Mouse (Mus musculus): ENCODE results near the gene Stab2. TPM values are rescaled to one million over a fixed set of nuclear protein-coding genes. Genes with fewer than 3 reads are reported as not detected.

The Stab2 gene
- polyA plus RNA-seq, 1 experiment from 2014 or later, result 0.32 TPM

DNA sequence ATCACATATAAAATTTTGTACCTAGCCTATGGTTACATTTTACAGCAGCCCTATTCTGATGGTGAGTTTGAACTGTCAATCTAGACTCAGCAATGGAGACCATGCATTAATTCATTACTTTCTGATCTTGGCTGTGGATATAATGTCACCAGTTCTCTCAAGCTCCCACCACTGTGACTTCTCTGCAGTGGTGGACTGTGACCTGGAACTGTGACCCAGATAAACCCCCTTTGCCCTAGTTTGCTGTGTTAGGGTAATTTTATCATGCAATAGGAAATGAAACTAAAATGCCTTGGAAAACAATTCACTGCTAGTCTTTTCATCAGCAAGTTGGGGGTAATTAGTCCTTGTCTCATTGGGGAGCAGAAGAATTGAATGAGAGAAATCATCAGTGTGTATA lies 126.4 kb downstream of the Stab2 start:
- no peak overlapping the region for H3K4me3 ChIP-seq
- H3K36me3 ChIP-seq, result no peaks in the 10 kb centered on the region
- H3K27me3 ChIP-seq, result no peaks in the 10 kb centered on the region
- H3K27ac ChIP-seq, result no peak overlapping the region
- H3K4me2 ChIP-seq (replicated peaks), result no peak overlapping the region
- no peak overlapping the region for H3K9ac ChIP-seq
- H3K4me1 ChIP-seq, result no peaks in the 10 kb centered on the region
- no peaks in the 10 kb centered on the region for H3K9me3 ChIP-seq
- ATAC-seq (ENCODE audit: low FRiP score, low read depth), result no peak

DNA sequence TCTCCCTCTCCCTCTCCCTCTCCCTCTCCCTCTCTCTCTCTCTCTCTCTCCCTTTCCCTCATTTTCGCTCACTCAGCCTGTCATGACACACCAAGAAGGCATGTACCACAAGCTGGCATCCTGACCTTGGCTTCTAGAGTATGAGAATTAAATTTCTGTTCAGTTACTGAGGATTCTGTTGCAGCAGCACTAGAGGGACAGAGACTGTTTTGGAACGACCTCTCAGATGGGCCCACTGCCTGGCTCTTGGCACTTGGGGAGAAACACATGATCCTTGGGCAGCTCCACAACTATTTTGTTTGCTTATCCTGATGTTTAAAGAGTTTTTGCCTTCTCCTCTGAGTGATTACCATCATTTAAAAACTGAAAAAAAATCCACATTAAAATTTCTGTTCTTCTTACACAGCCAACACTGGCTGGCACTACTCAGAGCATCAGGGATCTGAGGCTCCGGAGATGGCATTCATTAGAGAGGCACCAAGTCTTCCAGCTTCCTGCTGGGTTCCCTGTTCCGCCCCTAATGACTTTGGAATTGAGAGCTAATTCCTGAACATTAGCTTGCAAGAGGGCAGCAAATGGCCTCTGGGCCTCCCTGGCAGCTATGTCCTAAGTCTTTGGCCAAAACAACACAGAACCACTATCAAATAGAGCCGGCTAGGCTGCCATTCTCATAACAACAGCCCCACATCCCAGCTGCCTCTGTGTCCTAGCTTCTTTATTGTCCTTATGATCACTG lies 127.6 kb downstream of the Stab2 start:
- Histone ChIP-seq H3K27ac (no peak overlapping the region), H3K4me2 (replicated peaks) (no peak overlapping the region), H3K36me3 (no peaks in the 10 kb centered on the region), H3K4me3 (no peak overlapping the region), H3K4me1 (no peaks in the 10 kb centered on the region), H3K9me3 (no peaks in the 10 kb centered on the region), H3K9ac (no peak overlapping the region), H3K27me3 (no peaks in the 10 kb centered on the region)
- 37% methylated on average over 5 of the region's 5 CpGs for WGBS
- no peak for ATAC-seq (ENCODE audit: low FRiP score, low read depth)

DNA sequence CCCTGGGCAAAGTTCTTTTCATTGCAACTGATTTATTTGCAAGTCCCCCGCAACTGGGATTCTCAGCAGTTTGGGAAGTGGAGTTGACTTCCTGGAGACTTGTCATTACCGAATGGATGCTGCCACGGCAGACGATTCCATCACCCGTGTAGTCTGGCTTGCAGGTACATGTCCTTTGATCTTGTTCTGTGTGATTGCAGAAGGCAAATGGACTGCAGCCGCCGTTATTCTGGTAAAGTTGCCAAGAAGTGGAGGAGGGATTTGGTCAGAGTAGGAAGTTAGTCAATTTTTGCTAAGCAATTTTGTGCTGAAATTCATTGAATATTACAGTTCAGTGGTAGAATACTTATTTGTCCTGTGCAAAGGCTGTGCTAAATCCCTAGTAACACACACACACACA lies 129.1 kb downstream of the Stab2 start:
- H3K9ac ChIP-seq, result no peak overlapping the region
- no peaks in the 10 kb centered on the region for H3K9me3 ChIP-seq
- no peaks in the 10 kb centered on the region for H3K4me1 ChIP-seq
- H3K4me2 ChIP-seq (replicated peaks), result no peak overlapping the region
- no peak for ATAC-seq (ENCODE audit: low FRiP score, low read depth)
- H3K27me3 ChIP-seq, result no peaks in the 10 kb centered on the region
- H3K36me3 ChIP-seq, result no peaks in the 10 kb centered on the region
- H3K27ac ChIP-seq, result no peak overlapping the region
- no peak overlapping the region for H3K4me3 ChIP-seq
- 58% methylated on average over 7 of the region's 7 CpGs for WGBS

DNA sequence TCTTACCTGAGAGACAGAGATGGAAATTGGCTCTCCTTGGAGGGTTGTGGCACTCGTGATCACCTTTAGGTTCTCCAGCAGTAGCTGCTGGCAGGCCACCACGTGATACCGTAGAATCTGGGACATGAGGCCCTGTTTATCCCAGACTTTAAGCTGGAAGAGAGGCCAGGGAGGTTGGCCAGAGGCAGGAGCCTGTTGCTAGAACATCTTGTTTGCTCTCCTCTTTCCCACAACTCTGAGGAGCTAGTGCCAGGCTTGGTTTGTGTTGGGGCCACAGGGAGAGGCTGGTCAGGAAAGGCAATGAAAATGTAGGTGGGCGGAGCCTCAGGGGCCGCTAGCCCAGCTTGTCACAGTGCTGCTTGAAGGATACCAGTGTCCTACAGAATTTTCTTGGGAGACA lies 135.2 kb downstream of the Stab2 start:
- no peak overlapping the region for H3K4me2 ChIP-seq (replicated peaks)
- H3K9me3 ChIP-seq, result no peaks in the 10 kb centered on the region
- H3K27ac ChIP-seq, result no peak overlapping the region
- WGBS, result 58% methylated on average over 5 of the region's 5 CpGs
- H3K36me3 ChIP-seq, result no peaks in the 10 kb centered on the region
- no peak overlapping the region for H3K9ac ChIP-seq
- no peaks in the 10 kb centered on the region for H3K27me3 ChIP-seq
- no peak for ATAC-seq (ENCODE audit: low FRiP score, low read depth)
- H3K4me3 ChIP-seq, result no peak overlapping the region
- H3K4me1 ChIP-seq, result no peaks in the 10 kb centered on the region

DNA sequence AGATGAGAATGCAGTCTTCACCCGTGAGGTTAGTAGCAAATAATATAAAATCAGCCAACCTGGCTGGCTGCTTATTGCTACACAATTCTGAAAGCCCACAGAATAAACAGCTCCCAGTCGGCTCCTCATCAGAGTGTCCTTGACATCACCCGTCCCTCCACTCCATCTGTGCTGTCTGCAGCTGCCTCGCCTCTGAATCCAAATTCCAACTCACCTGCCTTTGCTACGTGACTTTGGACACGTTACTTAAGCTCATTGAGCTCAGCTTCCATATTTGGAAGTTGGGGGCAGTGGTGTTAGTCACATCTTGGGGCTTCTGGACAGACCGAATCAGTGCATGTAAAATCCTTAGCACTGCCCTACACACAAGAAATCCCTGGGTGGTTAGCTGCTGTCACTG lies 135.7 kb downstream of the Stab2 start:
- H3K27ac ChIP-seq, result no peak overlapping the region
- H3K4me1 ChIP-seq, result no peaks in the 10 kb centered on the region
- no peaks in the 10 kb centered on the region for H3K36me3 ChIP-seq
- ATAC-seq (ENCODE audit: low FRiP score, low read depth), result no peak
- H3K27me3 ChIP-seq, result no peaks in the 10 kb centered on the region
- no peak overlapping the region for H3K9ac ChIP-seq
- no peak overlapping the region for H3K4me3 ChIP-seq
- no peaks in the 10 kb centered on the region for H3K9me3 ChIP-seq
- H3K4me2 ChIP-seq (replicated peaks), result no peak overlapping the region
- WGBS, result 74% methylated on average over 7 of the region's 7 CpGs

DNA sequence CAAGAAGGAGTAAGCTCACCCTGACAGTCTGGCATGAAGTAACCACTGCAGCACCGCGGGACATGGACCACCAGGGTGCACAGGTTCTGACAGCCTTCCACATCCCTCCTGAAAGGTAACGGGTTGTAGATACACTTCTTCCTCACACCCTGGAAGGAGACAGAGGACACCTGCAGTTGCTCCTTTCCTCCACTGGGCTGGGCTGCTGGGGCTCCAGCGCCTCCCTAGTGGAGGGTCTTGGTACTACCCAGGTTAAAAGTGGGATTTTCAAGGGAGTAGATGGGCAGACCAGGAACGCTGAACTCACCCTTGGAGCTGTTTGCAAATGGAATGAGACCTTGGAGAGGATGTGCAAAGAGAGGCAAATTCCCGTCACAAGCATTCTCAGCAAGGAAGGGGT lies 144.4 kb downstream of the Stab2 start:
- peaks cover under 1% of the 10 kb centered on the region; the same call in 1 of the 2 replicates for H3K27me3 ChIP-seq
- H3K4me3 ChIP-seq, result no peak overlapping the region
- no peak for ATAC-seq (ENCODE audit: low FRiP score, low read depth)
- H3K27ac ChIP-seq, result no peak overlapping the region
- H3K4me2 ChIP-seq (replicated peaks), result no peak overlapping the region
- H3K9ac ChIP-seq, result no peak overlapping the region
- no peaks in the 10 kb centered on the region for H3K9me3 ChIP-seq
- no peaks in the 10 kb centered on the region for H3K4me1 ChIP-seq
- no peaks in the 10 kb centered on the region for H3K36me3 ChIP-seq
- WGBS, result 79% methylated on average over 6 of the region's 6 CpGs

DNA sequence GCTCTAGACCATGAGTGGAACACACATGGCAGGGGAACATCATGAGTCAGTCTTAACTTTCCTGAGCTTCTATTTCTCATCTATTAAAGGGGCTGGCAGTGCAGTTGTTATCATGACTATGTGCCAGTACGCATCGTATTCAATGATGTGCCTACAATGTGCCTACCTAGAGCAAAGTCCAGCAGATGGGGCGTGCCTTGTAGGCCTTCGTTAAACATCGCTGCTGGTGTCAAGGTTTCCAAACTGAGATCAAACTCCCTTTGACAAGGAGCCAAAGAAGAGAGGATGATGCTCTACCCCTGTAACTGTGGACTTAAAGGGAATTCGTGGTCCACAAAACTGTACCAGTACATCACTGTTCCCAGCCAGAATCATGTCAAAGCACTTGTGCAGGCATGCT lies 145.3 kb downstream of the Stab2 start:
- no peak for ATAC-seq (ENCODE audit: low FRiP score, low read depth)
- 89% methylated on average over 6 of the region's 6 CpGs for WGBS

DNA sequence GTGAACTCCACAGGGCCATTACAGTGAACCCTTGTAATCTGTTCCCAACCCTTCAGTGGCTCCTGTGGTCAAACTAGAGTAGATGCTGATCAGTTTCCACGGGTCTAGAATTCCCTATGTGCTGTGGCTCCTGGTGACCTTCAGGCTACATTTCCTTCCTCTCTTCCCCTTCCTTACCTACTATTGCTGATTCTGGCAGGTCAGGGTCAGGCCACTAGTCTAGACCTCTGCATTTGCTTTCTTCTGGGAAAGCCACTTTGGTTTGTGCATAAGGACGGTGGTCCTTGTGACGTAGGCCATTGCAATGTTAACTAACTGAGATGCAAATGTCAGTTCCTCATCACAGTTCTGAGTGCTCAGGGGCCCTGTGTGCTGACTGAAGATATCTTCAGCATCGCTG lies 147.4 kb downstream of the Stab2 start:
- Histone ChIP-seq H3K4me1 (no peaks in the 10 kb centered on the region), H3K36me3 (no peaks in the 10 kb centered on the region), H3K27ac (no peak overlapping the region), H3K27me3 (peaks cover 11% of the 10 kb centered on the region; the same call in 1 of the 2 replicates), H3K9ac (no peak overlapping the region), H3K4me3 (no peak overlapping the region), H3K9me3 (no peaks in the 10 kb centered on the region), H3K4me2 (replicated peaks) (no peak overlapping the region)
- 77% methylated on average over 4 of the region's 4 CpGs for WGBS
- ATAC-seq (ENCODE audit: low FRiP score, low read depth), result no peak

More for the DNA sequence above, 145.3 kb downstream of the Stab2 start:
- H3K9ac ChIP-seq, result no peak overlapping the region
- no peak overlapping the region for H3K4me2 ChIP-seq (replicated peaks)
- no peaks in the 10 kb centered on the region for H3K36me3 ChIP-seq
- H3K4me3 ChIP-seq, result no peak overlapping the region
- H3K27ac ChIP-seq, result no peak overlapping the region
- H3K4me1 ChIP-seq, result no peaks in the 10 kb centered on the region
- peaks cover 7% of the 10 kb centered on the region; the same call in 1 of the 2 replicates for H3K27me3 ChIP-seq
- H3K9me3 ChIP-seq, result no peaks in the 10 kb centered on the region

DNA sequence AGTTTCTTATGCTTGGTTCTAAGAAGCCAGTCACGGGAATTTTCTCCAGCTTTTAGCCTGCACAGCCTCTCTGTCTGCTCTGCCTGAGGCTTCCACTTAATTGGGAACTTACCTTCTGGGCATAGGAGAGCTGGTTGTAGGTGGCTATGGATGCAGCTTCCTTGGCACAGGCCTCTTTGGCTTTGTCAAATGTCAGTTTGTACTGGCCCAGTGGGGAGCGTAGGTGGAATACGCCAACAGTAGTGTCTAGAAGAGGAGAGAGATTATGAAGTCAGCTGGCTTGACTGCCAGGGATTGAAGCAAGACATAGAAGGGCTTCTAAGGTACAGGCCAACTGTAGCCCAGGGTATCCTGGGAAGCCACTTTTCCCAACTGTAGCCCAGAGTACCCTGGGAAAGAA lies 154.4 kb downstream of the Stab2 start:
- Histone ChIP-seq H3K27me3 (peaks cover 56% of the 10 kb centered on the region), H3K4me2 (replicated peaks) (no peak overlapping the region), H3K27ac (no peak overlapping the region), H3K4me3 (no peak overlapping the region), H3K36me3 (no peaks in the 10 kb centered on the region), H3K9me3 (no peaks in the 10 kb centered on the region), H3K4me1 (no peaks in the 10 kb centered on the region), H3K9ac (no peak overlapping the region)
- ATAC-seq (ENCODE audit: low FRiP score, low read depth), result no peak
- whole genome bisulfite sequencing, result 83% methylated on average over 3 of the region's 3 CpGs

DNA sequence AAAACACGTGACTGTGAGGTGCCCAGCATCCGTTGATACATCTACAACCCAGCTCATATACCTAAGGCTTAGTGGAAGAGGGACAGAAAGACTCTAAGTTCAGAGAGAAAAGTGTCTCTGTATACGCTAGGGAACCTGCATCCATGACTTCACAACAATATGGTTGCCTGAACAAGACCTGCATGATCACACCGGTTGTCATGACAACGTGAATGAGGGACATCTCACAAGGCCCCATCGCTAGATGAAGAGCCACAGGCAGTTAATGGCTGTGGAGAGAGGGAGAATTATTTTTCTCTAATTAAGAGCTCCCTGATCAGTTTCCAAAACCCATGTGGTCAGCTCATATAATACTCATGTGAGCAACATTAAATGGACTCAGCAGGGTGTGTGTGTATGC lies 155.7 kb downstream of the Stab2 start:
- Histone ChIP-seq H3K9me3 (no peaks in the 10 kb centered on the region), H3K4me2 (replicated peaks) (no peak overlapping the region), H3K27ac (no peak overlapping the region), H3K4me3 (no peak overlapping the region), H3K27me3 (peaks cover 58% of the 10 kb centered on the region), H3K4me1 (no peaks in the 10 kb centered on the region), H3K36me3 (no peaks in the 10 kb centered on the region), H3K9ac (no peak overlapping the region)
- WGBS, result 82% methylated on average over 6 of the region's 6 CpGs
- ATAC-seq (ENCODE audit: low FRiP score, low read depth), result no peak

DNA sequence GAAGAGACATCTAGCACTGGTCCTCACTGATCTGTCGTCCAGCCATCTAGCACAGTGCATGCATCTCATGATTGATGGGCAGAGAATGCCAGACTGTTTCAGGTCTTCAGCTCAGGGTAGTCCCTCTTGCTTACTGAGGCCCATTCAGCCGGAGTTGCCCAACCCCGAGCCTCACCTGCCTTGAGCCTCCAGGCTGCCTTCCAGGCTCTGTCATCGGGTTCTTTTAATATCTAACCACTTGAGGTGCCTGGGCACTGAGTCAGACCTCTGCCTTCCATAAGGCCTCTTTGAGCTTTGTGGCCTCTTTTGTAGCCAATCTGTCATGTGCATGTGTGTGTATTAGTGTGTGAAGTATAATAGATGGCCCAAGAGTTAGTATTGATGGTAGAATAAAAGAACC lies 158.3 kb downstream of the Stab2 start:
- ATAC-seq (ENCODE audit: low FRiP score, low read depth), result no peak

DNA sequence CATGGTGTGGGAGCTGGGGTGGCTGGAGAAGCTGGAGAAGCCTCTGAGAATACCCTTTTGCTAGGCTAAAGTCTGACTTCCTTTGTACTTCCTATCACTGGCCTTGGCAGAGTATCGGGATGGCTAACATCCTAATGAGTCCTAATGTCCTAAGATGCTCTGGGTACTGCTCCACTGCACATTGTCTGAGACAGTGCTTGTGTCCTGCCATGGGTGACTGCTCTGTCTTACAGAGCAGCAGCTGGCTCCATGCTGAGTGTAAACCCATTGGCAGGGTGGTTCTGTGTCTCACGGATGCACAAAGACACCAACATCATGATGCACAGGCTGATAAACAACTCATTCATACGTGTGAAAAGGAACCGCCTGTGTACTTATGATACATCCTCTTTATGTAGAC lies 158.7 kb downstream of the Stab2 start:
- WGBS, result 83% methylated on average over 4 of the region's 4 CpGs
- Histone ChIP-seq H3K36me3 (no peaks in the 10 kb centered on the region), H3K4me3 (no peak overlapping the region), H3K27ac (no peak overlapping the region), H3K27me3 (peaks cover 60% of the 10 kb centered on the region), H3K4me2 (replicated peaks) (no peak overlapping the region), H3K9me3 (no peaks in the 10 kb centered on the region), H3K9ac (no peak overlapping the region), H3K4me1 (no peaks in the 10 kb centered on the region)
- ATAC-seq (ENCODE audit: low FRiP score, low read depth), result no peak

More for the DNA sequence above, 158.3 kb downstream of the Stab2 start:
- Histone ChIP-seq H3K4me3 (no peak overlapping the region), H3K36me3 (no peaks in the 10 kb centered on the region), H3K4me1 (no peaks in the 10 kb centered on the region), H3K27ac (no peak overlapping the region), H3K9me3 (no peaks in the 10 kb centered on the region), H3K27me3 (peaks cover 60% of the 10 kb centered on the region), H3K9ac (no peak overlapping the region), H3K4me2 (replicated peaks) (no peak overlapping the region)
- 79% methylated on average over 4 of the region's 4 CpGs for WGBS

DNA sequence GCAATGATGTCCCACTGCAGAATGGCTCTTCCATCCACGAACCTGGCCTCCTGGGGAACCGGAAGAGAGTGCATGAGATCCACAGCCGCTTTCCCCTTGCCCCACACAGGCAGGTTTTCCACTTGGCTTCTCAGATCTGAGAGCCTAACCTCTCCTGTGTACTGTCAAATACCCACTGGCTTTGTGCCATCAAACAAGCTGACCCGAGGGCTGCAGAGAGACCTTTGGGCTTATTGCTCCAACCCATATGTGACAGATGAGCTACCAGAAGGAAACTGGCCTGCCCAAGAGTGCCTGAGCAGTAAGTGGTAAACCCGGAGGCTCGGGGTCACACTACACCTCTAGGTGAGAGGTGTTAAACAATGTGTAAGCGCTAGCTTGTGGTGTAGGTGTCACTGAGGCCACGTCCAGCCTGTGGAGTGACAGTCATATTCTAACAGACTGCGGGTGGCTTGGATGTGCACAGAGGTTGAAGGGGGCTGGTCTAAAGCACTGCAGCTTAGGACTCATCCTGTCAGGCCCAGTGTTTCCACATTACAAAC lies 160.8 kb downstream of the Stab2 start:
- Histone ChIP-seq H3K9me3 (no peaks in the 10 kb centered on the region), H3K4me3 (no peak overlapping the region), H3K27me3 (peaks cover 63% of the 10 kb centered on the region), H3K27ac (no peak overlapping the region), H3K9ac (no peak overlapping the region), H3K36me3 (no peaks in the 10 kb centered on the region), H3K4me1 (no peaks in the 10 kb centered on the region), H3K4me2 (replicated peaks) (no peak overlapping the region)
- no peak for ATAC-seq (ENCODE audit: low FRiP score, low read depth)
- WGBS, result 65% methylated on average over 9 of the region's 9 CpGs

Data from limb, embryonic 13.5 days (tissue).